Mouse (Mus musculus) MEL (cell line): ENCODE measurements around the gene Fkbp1b. TPM values are rescaled to one million over a fixed set of nuclear protein-coding genes. Genes with fewer than 3 reads are reported as not detected.

Source experiments
- DNase-seq: peaks from one replicate; pipeline ENCODE4 v3.0.0; 2011; ENCODE audit warnings: low read depth, low spot score
- H3K27ac ChIP-seq: 2 replicates; pipeline ENCODE4 v1.5.1; 2012; ENCODE audit warnings: low read depth, mild to moderate bottlenecking, control low read depth, low read length, moderate library complexity; ENCODE audit not compliant: control insufficient read depth
- H3K27me3 ChIP-seq, 2 experiments: fragments of 150-350 bp in 1 of 2; sonication (generic) in 1 of 2; 2 replicates each; pipeline ENCODE4 v1.6.1; 2012; ENCODE audit warnings: low read length in 2 of 2, mild to moderate bottlenecking in 2 of 2, improper control_type of control experiment in 1 of 2, moderate library complexity in 1 of 2; ENCODE audit not compliant: insufficient read depth in 2 of 2, control insufficient read depth in 1 of 2
- H3K36me3 ChIP-seq, 2 experiments: 2 replicates each; pipeline ENCODE4 v1.6.1; 2012 to 2014; ENCODE audit warnings: low read length in 2 of 2, improper control_type of control experiment in 1 of 2, inconsistent platforms in 1 of 2, mild to moderate bottlenecking in 1 of 2; ENCODE audit not compliant: insufficient read depth in 2 of 2, control insufficient read depth in 1 of 2
- H3K4me1 ChIP-seq, 2 experiments: fragments of 150-350 bp in 1 of 2; sonication (generic) in 1 of 2; 2 replicates each; pipeline ENCODE4 v1.6.1; 2012; ENCODE audit warnings: low read length in 2 of 2, improper control_type of control experiment in 1 of 2, mild to moderate bottlenecking in 1 of 2; ENCODE audit not compliant: insufficient read depth in 2 of 2, control insufficient read depth in 1 of 2
- H3K4me3 ChIP-seq, 2 experiments: fragments of 150-350 bp in 1 of 2; sonication (generic) in 1 of 2; 2 replicates each; pipeline ENCODE4 v1.5.1; 2012; ENCODE audit warnings: low read depth in 2 of 2, low read length in 2 of 2, mild to moderate bottlenecking in 2 of 2, moderate library complexity in 2 of 2, control low read depth in 1 of 2, improper control_type of control experiment in 1 of 2; ENCODE audit not compliant: control insufficient read depth in 1 of 2, insufficient read depth in 1 of 2
- H3K79me2 ChIP-seq: 2 replicates; pipeline ENCODE4 v1.6.1; 2012; ENCODE audit warnings: mild to moderate bottlenecking, low read length, moderate library complexity; ENCODE audit not compliant: control insufficient read depth, poor library complexity, insufficient read depth
- H3K9ac ChIP-seq: 2 replicates; pipeline ENCODE4 v1.6.1; 2012; ENCODE audit warnings: low read depth, mild to moderate bottlenecking, control low read depth, low read length, moderate library complexity; ENCODE audit not compliant: control insufficient read depth, poor library complexity, severe bottlenecking
- H3K9me3 ChIP-seq: fragments of 150-350 bp; sonication (generic); replicated peaks from 2 replicates; pipeline ENCODE4 v1.6.1; 2012; ENCODE audit warnings: mild to moderate bottlenecking, low read length, improper control_type of control experiment, moderate library complexity; ENCODE audit not compliant: insufficient read depth
- EP300 ChIP-seq, 2 experiments: IDR thresholded peaks; 2 replicates each; pipeline ENCODE4 v1.6.1; 2011; ENCODE audit warnings: improper control_type of control experiment in 2 of 2, low read length in 2 of 2, low read depth in 1 of 2, mild to moderate bottlenecking in 1 of 2
- HCFC1 ChIP-seq: IDR thresholded peaks from 2 replicates; pipeline ENCODE4 v1.6.1; 2012; ENCODE audit warnings: low read depth, mild to moderate bottlenecking, inconsistent platforms, low read length, improper control_type of control experiment, moderate library complexity
- KAT2A ChIP-seq: conservative IDR thresholded peaks from 2 replicates; pipeline ENCODE4 v1.6.1; 2012; ENCODE audit warnings: low read depth, low read length, improper control_type of control experiment, inconsistent platforms
- MAX ChIP-seq: IDR thresholded peaks from 2 replicates; pipeline ENCODE4 v1.6.1; 2011; ENCODE audit warnings: low read length, improper control_type of control experiment
- MYC ChIP-seq: IDR thresholded peaks from 2 replicates; pipeline ENCODE4 v1.6.1; 2011; ENCODE audit warnings: low read depth, mild to moderate bottlenecking, low read length, improper control_type of control experiment, moderate library complexity
- NELFE ChIP-seq: IDR thresholded peaks from 2 replicates; pipeline ENCODE4 v1.6.1; 2011; ENCODE audit warnings: low read depth, low read length, improper control_type of control experiment
- NRF1 ChIP-seq: IDR thresholded peaks from 2 replicates; pipeline ENCODE4 v1.6.1; 2014; ENCODE audit warnings: low read depth, mild to moderate bottlenecking, inconsistent platforms, low read length, improper control_type of control experiment, moderate library complexity; ENCODE audit not compliant: poor library complexity, insufficient read depth, severe bottlenecking
- POLR2A ChIP-seq, 2 experiments: IDR thresholded peaks; 2 replicates each; pipeline ENCODE4 v1.6.1; 2011 to 2012; ENCODE audit warnings: low read length in 2 of 2, mild to moderate bottlenecking in 2 of 2, control low read depth in 1 of 2, improper control_type of control experiment in 1 of 2, low read depth in 1 of 2, moderate library complexity in 1 of 2; ENCODE audit not compliant: control insufficient read depth in 1 of 2, insufficient read depth in 1 of 2, poor library complexity in 1 of 2
- POLR2AphosphoS2 ChIP-seq: IDR thresholded peaks from 2 replicates; pipeline ENCODE4 v1.6.1; 2011; ENCODE audit warnings: low read length, improper control_type of control experiment
- RAD21 ChIP-seq: IDR thresholded peaks from 2 replicates; pipeline ENCODE4 v1.6.1; 2011; ENCODE audit warnings: mild to moderate bottlenecking, low read depth, low read length, improper control_type of control experiment
- TBP ChIP-seq: IDR thresholded peaks from 2 replicates; pipeline ENCODE4 v1.8.0; 2011; ENCODE audit warnings: low read depth, low read length, improper control_type of control experiment
- TCF12 ChIP-seq: IDR thresholded peaks from 2 replicates; pipeline ENCODE4 v1.6.1; 2014; ENCODE audit warnings: low read depth, mild to moderate bottlenecking, inconsistent platforms, low read length, improper control_type of control experiment, moderate library complexity
- USF1 ChIP-seq: IDR thresholded peaks from 2 replicates; pipeline ENCODE4 v1.6.1; 2014; ENCODE audit warnings: low read depth, mild to moderate bottlenecking, inconsistent platforms, low read length, improper control_type of control experiment, moderate library complexity
- USF2 ChIP-seq, 2 experiments: IDR thresholded peaks; 2 replicates each; pipeline ENCODE4 v1.6.1; 2011 to 2012; ENCODE audit warnings: improper control_type of control experiment in 2 of 2, low read length in 2 of 2, borderline replicate concordance in 1 of 2, inconsistent platforms in 1 of 2, low read depth in 1 of 2, mild to moderate bottlenecking in 1 of 2; ENCODE audit not compliant: insufficient read depth in 1 of 2
- ZNF384 ChIP-seq: IDR thresholded peaks from 2 replicates; pipeline ENCODE4 v1.6.1; 2012; ENCODE audit warnings: low read depth, mild to moderate bottlenecking, inconsistent platforms, low read length, improper control_type of control experiment
- polyA plus RNA-seq, 2 experiments: library from polyadenylated mRNA; stranded (reverse) in 1 of 2; unstranded in 1 of 2; fragments of >175 nt in 1 of 2; fragments of >200 nt in 1 of 2; gene quantifications; 2 replicates each; pipeline versions ENCODE4 v1.2.1 to v1.2.4; 2012; ENCODE audit warnings: low replicate concordance in 2 of 2, low read depth in 1 of 2; ENCODE audit not compliant: insufficient read length in 2 of 2, insufficient read depth in 1 of 2, missing spikeins in 1 of 2
- total RNA-seq: library from RNA; depleted of rRNA; stranded (reverse); fragments of 300-350 nt; gene quantifications from 2 replicates; pipeline ENCODE4 v1.2.3, GENCODE M21; 2012

The Fkbp1b gene
- total and polyA plus RNA-seq, 3 experiments: 2.1 to 6.8 TPM; not detected in 1

DNA sequence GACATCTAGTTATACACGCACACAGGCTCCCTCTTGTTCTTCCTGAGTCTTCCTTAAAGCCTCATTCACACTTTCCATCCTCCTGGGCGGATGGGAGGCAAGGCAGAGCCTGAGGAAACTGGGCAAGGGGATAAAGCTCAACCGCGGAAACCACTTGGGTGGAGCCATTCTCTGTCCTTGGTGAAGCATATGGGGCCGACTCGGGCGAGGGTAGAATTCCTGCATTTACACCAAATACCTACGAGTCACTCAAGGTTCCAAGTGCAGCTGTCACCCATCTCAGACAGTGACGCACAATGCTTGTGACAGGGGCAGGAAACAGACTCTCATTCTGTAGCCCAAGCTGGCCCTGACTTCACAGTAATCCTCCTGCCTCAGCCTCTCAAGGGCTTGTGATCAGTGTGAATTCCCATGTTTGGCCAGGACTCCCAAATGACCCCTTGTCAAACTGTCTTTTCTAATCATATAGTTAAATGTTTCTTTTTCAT is 36.9 kb upstream of the Fkbp1b start:
- TF ChIP-seq USF1 (no peak), MYC (no peak), TCF12 (no peak), MAX (no peak), USF2 (IDR thresholded peaks at IDR 0.05; ENCODE audit: borderline replicate concordance in 1 of 2, insufficient read depth in 1 of 2, low read depth in 1 of 2, low read length in 2 of 2) (no peak), EP300 (IDR thresholded peaks at IDR 0.05; ENCODE audit: low read depth in 1 of 2, low read length in 2 of 2) (no peak)
- no peaks in the 10 kb centered on the region for H3K27me3 ChIP-seq
- DNase-seq: no peak
- peaks cover 7 to 21% of the 10 kb centered on the region in 2 experiments for H3K4me1 ChIP-seq
- H3K9me3 ChIP-seq: no peaks in the 10 kb centered on the region
- H3K9ac ChIP-seq: no peak overlapping the region
- peaks cover 5% of the 10 kb centered on the region; the same call in 1 of the 2 replicates for H3K79me2 ChIP-seq
- no peak overlapping the region for H3K27ac ChIP-seq
- peaks cover 9 to 18% of the 10 kb centered on the region in 2 experiments for H3K36me3 ChIP-seq
- H3K4me3 ChIP-seq: no peak overlapping the region

DNA sequence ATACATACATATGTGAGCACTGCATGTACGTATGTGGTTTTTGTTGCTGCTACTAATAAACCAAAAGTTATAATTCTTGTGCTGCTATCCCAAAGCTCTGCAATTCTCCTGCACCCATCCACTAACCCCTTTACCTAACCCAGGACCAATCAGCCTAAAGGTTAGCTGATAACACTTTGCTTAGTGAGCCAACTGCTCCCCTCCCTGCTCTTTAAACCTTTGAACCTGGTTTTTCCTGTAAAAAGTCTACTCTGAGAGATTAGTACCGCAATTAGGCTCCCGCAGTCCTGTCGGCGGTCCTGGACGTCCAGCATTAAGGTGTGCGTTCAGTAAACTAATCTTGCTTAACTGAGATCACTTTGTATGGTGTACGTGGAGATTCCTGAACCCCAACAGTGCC is 34.2 kb upstream of the Fkbp1b start:
- Histone ChIP-seq H3K9ac (no peak overlapping the region), H3K79me2 (peaks cover 5% of the 10 kb centered on the region), H3K9me3 (no peaks in the 10 kb centered on the region), H3K4me3 (no peak overlapping the region), H3K27ac (no peak overlapping the region), H3K27me3 (no peaks in the 10 kb centered on the region), H3K36me3 (peaks cover 4 to 24% of the 10 kb centered on the region in 2 experiments), H3K4me1 (peaks cover 16 to 34% of the 10 kb centered on the region in 2 experiments)
- no peak for TF ChIP-seq RAD21
- TF ChIP-seq HCFC1: no peak
- TF ChIP-seq NRF1: no peak
- no peak for TF ChIP-seq NELFE
- TF ChIP-seq KAT2A: no peak
- TF ChIP-seq POLR2AphosphoS2: no peak
- TF ChIP-seq ZNF384: no peak
- no peak for TF ChIP-seq TBP
- TF ChIP-seq POLR2A (IDR thresholded peaks at IDR 0.05; ENCODE audit: control insufficient read depth in 1 of 2, insufficient read depth in 1 of 2, low read depth in 1 of 2, low read length in 2 of 2, poor library complexity in 1 of 2): no peak
- DNase-seq: no peak
